Mouse (Mus musculus) embryo, embryonic 9.5 days (tissue): ENCODE measurements around the gene Grm6.

Experiments used
- DNase-seq: peaks from one replicate; pipeline ENCODE4 v3.0.0-alpha.2; 2017; ENCODE audit errors: extremely low spot score

Grm6 gene

GRCm38 (mm10) chr11:50914461-50914860, 64.0 kb downstream of the Grm6 start:
- no peak for DNase-seq
